Mouse (Mus musculus): Measurements from ENCODE around the gene Syne1. TPM values are rescaled to one million over a fixed set of nuclear protein-coding genes. Genes with fewer than 3 reads are reported as not detected.
"Not testable (repeated sequence)": the region's sequence is repeated elsewhere in the genome, so short reads cannot be mapped to it uniquely, and the experiment has no call there.

The Syne1 gene
- polyA plus RNA-seq, 1 experiment from 2014 or later = 7.5 TPM

- Histone ChIP-seq H3K9me3 (no peaks in the 10 kb centered on the region), H3K36me3 (no peaks in the 10 kb centered on the region), H3K9ac (replicated peaks) (no peak overlapping the region), H3K4me2 (replicated peaks) (no peak overlapping the region), H3K27me3 (no peaks in the 10 kb centered on the region), H3K27ac (no peak overlapping the region), H3K4me3 (replicated peaks) (no peak overlapping the region), H3K4me1 (replicated peaks) (no peaks in the 10 kb centered on the region)
- WGBS = 10% methylated on average over 3 of the region's 3 CpGs
- no peak for ATAC-seq
These were observed 36.0 kb downstream of the Syne1 start for GRCm38 (mm10) chr10:5515330-5515729.

GRCm38 (mm10) chr10:5514134-5514533 is 37.1 kb downstream of the Syne1 start:
- no peak overlapping the region for H3K4me2 ChIP-seq (replicated peaks)
- no peak overlapping the region for H3K9ac ChIP-seq (replicated peaks)
- no peaks in the 10 kb centered on the region for H3K9me3 ChIP-seq
- H3K36me3 ChIP-seq = no peaks in the 10 kb centered on the region
- H3K27ac ChIP-seq = no peak overlapping the region
- no peaks in the 10 kb centered on the region for H3K27me3 ChIP-seq
- no peak for ATAC-seq
- WGBS = 95% methylated on average over 8 of the region's 8 CpGs
- no peak overlapping the region for H3K4me3 ChIP-seq (replicated peaks)
- H3K4me1 ChIP-seq (replicated peaks) = no peaks in the 10 kb centered on the region

- H3K36me3 ChIP-seq = no peaks in the 10 kb centered on the region
- ATAC-seq = no peak
- H3K9ac ChIP-seq (replicated peaks) = no peak overlapping the region
- no peak overlapping the region for H3K27ac ChIP-seq
- H3K4me2 ChIP-seq (replicated peaks) = no peak overlapping the region
- H3K27me3 ChIP-seq = no peaks in the 10 kb centered on the region
- H3K4me1 ChIP-seq (replicated peaks) = no peaks in the 10 kb centered on the region
- no peaks in the 10 kb centered on the region for H3K9me3 ChIP-seq
- H3K4me3 ChIP-seq (replicated peaks) = no peak overlapping the region
These were observed 39.0 kb downstream of the Syne1 start for GRCm38 (mm10) chr10:5512285-5512684.

- Histone ChIP-seq H3K4me2 (replicated peaks) (no peak overlapping the region), H3K9ac (replicated peaks) (no peak overlapping the region), H3K4me1 (replicated peaks) (no peaks in the 10 kb centered on the region), H3K36me3 (no peaks in the 10 kb centered on the region), H3K27me3 (no peaks in the 10 kb centered on the region), H3K27ac (no peak overlapping the region), H3K4me3 (replicated peaks) (no peak overlapping the region), H3K9me3 (no peaks in the 10 kb centered on the region)
- ATAC-seq = no peak
- 79% methylated on average over 3 of the region's 3 CpGs for WGBS
These were observed 39.9 kb downstream of the Syne1 start for GRCm38 (mm10) chr10:5511403-5511802.

- Histone ChIP-seq H3K4me3 (replicated peaks) (no peak overlapping the region), H3K36me3 (no peaks in the 10 kb centered on the region), H3K27me3 (no peaks in the 10 kb centered on the region), H3K4me2 (replicated peaks) (no peak overlapping the region), H3K4me1 (replicated peaks) (no peaks in the 10 kb centered on the region), H3K9ac (replicated peaks) (no peak overlapping the region), H3K27ac (no peak overlapping the region), H3K9me3 (no peaks in the 10 kb centered on the region)
- 75% methylated on average over 2 of the region's 2 CpGs for WGBS
- no peak for ATAC-seq
These were observed 43.8 kb downstream of the Syne1 start for GRCm38 (mm10) chr10:5507478-5507877.

GRCm38 (mm10) chr10:5504761-5505160 is 46.5 kb downstream of the Syne1 start:
- Histone ChIP-seq H3K4me3 (replicated peaks) (no peak overlapping the region), H3K4me2 (replicated peaks) (no peak overlapping the region), H3K36me3 (no peaks in the 10 kb centered on the region), H3K9ac (replicated peaks) (no peak overlapping the region), H3K9me3 (no peaks in the 10 kb centered on the region), H3K27me3 (no peaks in the 10 kb centered on the region), H3K27ac (no peak overlapping the region), H3K4me1 (replicated peaks) (no peaks in the 10 kb centered on the region)
- no peak for ATAC-seq
- WGBS = 81% methylated on average over 3 of the region's 3 CpGs

- WGBS = 86% methylated on average over 3 of the region's 3 CpGs
- ATAC-seq = no peak
- Histone ChIP-seq H3K9me3 (no peaks in the 10 kb centered on the region), H3K4me3 (replicated peaks) (no peak overlapping the region), H3K4me2 (replicated peaks) (no peak overlapping the region), H3K4me1 (replicated peaks) (no peaks in the 10 kb centered on the region), H3K9ac (replicated peaks) (no peak overlapping the region), H3K27me3 (no peaks in the 10 kb centered on the region), H3K36me3 (no peaks in the 10 kb centered on the region), H3K27ac (no peak overlapping the region)
These were observed 47.4 kb downstream of the Syne1 start for GRCm38 (mm10) chr10:5503909-5504308.

- H3K27ac ChIP-seq; H3K4me3 ChIP-seq (replicated peaks); H3K9ac ChIP-seq (replicated peaks); H3K4me1 ChIP-seq (replicated peaks); H3K4me2 ChIP-seq (replicated peaks); ATAC-seq; H3K36me3 ChIP-seq; H3K9me3 ChIP-seq; H3K27me3 ChIP-seq: not testable (repeated sequence)
- WGBS = 80% methylated on average over 6 of the region's 6 CpGs
These were observed 51.5 kb downstream of the Syne1 start for GRCm38 (mm10) chr10:5499684-5500369.

- no peak overlapping the region for H3K4me3 ChIP-seq (replicated peaks)
- no peaks in the 10 kb centered on the region for H3K27me3 ChIP-seq
- no peaks in the 10 kb centered on the region for H3K9me3 ChIP-seq
- no peak overlapping the region for H3K4me2 ChIP-seq (replicated peaks)
- no peaks in the 10 kb centered on the region for H3K36me3 ChIP-seq
- ATAC-seq = no peak
- WGBS = 79% methylated on average over 2 of the region's 2 CpGs
- H3K4me1 ChIP-seq (replicated peaks) = no peaks in the 10 kb centered on the region
- H3K9ac ChIP-seq (replicated peaks) = no peak overlapping the region
- H3K27ac ChIP-seq = no peak overlapping the region
These were observed 53.4 kb downstream of the Syne1 start for GRCm38 (mm10) chr10:5497859-5498258.

GRCm38 (mm10) chr10:5491050-5491449 is 60.2 kb downstream of the Syne1 start:
- ATAC-seq = no peak
- Histone ChIP-seq H3K27me3 (no peaks in the 10 kb centered on the region), H3K4me2 (replicated peaks) (no peak overlapping the region), H3K4me1 (replicated peaks) (no peaks in the 10 kb centered on the region), H3K27ac (no peak overlapping the region), H3K9ac (replicated peaks) (no peak overlapping the region), H3K4me3 (replicated peaks) (no peak overlapping the region), H3K9me3 (no peaks in the 10 kb centered on the region), H3K36me3 (no peaks in the 10 kb centered on the region)
- WGBS = 89% methylated on average over 9 of the region's 9 CpGs

- Histone ChIP-seq H3K4me2 (replicated peaks) (no peak overlapping the region), H3K27me3 (no peaks in the 10 kb centered on the region), H3K9me3 (no peaks in the 10 kb centered on the region), H3K36me3 (no peaks in the 10 kb centered on the region), H3K4me1 (replicated peaks) (no peaks in the 10 kb centered on the region), H3K4me3 (replicated peaks) (no peak overlapping the region), H3K9ac (replicated peaks) (no peak overlapping the region), H3K27ac (no peak overlapping the region)
- no peak for ATAC-seq
- 66% methylated on average over 6 of the region's 6 CpGs for WGBS
These were observed 61.3 kb downstream of the Syne1 start for GRCm38 (mm10) chr10:5490029-5490428.

GRCm38 (mm10) chr10:5488097-5488496 is 63.2 kb downstream of the Syne1 start:
- no peak for ATAC-seq
- Histone ChIP-seq H3K9ac (replicated peaks) (no peak overlapping the region), H3K4me3 (replicated peaks) (no peak overlapping the region), H3K4me1 (replicated peaks) (no peaks in the 10 kb centered on the region), H3K9me3 (no peaks in the 10 kb centered on the region), H3K4me2 (replicated peaks) (no peak overlapping the region), H3K27me3 (no peaks in the 10 kb centered on the region), H3K27ac (no peak overlapping the region), H3K36me3 (no peaks in the 10 kb centered on the region)
- WGBS = 47% methylated on average over 5 of the region's 5 CpGs
